Mouse (Mus musculus) right cerebral cortex, adult 2 months (tissue): ENCODE results near the gene Slc3a2.
A peak's percentile ranks its signal among the peaks of the same experiment; 100 is the strongest.
"Not testable (repeated sequence)": the region's sequence is repeated elsewhere in the genome, so short reads cannot be mapped to it uniquely, and the experiment has no call there.

ENCODE experiments used
- DNase-seq, 2 experiments: peaks; one replicate each; pipeline ENCODE4 v3.0.0; 2021 to 2022; ENCODE audit warnings: low spot score in 2 of 2

Slc3a2 gene

DNA sequence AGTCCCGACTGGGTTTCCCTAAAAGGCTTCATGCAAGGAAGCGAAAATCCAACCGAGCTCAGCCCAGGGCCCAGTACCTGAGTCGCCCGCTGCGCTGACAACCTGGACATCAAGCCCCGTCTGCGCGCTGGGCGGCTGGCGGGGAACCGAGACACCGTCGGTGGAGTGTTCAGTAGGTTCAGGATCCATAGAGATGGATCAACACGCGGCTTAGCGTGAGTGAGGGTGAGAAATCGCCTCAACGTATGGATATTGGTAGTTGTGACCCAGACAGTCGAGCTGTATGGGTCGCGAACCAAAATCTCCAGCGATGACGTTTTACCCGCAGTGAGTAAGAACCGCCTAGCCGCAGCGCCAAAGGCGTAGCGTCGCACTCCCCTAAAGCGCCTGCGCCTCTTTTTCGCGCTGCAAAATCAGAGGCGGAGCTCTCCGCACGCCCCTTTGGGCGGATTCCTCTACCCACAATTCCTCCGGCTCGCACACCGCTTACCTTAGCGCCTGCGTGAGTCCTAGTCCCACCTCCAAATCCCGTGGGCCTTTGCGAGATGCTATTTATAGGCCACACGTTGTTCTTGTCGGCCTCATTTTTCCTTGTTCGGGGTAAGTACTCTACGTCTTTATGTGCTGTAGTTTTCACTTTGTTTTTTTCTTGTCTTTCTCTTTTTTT is at the start of gene Slc3a2:
Slc3a2 (minus strand) TSS at position 463 of the 667 bp plus-strand sequence.
- DNase-seq = peak; percentile 96 to 97

- peak; percentile 80 to 85 for DNase-seq
Observed at GRCm38 (mm10) chr19:8770567-8771270, 47.5 kb upstream of the Slc3a2 start, which contains the start of gene Tmem223. TSS of gene Tmem223 (plus strand) at chr19:8770996.

- DNase-seq = no peak
Observed at GRCm38 (mm10) chr19:8765562-8765961, 42.4 kb upstream of the Slc3a2 start.

DNA sequence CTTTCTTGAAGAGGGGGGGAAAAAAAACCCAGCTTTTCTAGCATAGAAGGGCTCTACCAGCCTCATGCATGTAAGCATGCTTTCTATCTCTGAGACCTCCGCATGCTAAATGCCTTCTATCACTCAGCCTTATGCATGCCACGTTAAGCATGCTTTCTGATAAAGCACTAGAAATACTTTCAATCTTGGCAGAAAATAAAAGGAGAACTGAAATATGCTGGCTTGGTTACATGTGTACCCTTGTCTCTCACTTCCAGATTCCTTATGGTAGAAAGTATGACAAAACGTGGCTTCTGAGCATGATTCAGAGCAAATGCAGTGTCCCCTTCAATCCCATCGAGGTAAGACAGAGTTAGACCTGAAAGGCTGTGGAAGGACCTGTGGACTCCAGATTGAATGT is 40.1 kb upstream of the Slc3a2 start:
- no peak for DNase-seq

- no peak for DNase-seq
Observed at GRCm38 (mm10) chr19:8760757-8761156, 37.6 kb upstream of the Slc3a2 start.

GRCm38 (mm10) chr19:8758899-8759298 is 35.7 kb upstream of the Slc3a2 start:
- DNase-seq = no peak

DNA sequence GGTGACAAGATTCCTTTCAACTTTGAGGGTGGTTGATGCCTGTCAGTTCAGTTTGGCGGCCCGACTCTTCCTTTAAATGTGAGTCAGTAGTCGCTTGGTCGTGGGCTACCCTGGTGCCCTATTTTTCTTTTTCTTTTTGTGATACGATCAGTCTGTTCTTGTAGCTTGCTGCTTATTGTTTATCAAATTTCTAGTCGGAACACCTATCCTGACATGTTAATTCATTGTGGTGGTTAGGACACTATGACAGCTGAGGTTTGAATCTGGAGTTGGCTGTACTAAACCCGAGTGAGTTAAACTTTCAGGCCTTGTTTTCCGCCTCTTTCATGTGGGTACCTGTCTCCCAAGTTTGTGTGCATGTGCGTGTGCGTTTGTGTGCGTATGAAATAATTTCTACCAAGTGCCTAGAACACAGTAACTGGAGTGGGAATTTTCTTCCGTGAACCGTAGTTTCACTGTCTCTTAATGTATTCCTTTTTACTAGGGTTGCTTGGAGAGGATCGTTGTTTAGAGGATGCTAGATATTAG is 34.4 kb upstream of the Slc3a2 start:
- DNase-seq = no peak

DNA sequence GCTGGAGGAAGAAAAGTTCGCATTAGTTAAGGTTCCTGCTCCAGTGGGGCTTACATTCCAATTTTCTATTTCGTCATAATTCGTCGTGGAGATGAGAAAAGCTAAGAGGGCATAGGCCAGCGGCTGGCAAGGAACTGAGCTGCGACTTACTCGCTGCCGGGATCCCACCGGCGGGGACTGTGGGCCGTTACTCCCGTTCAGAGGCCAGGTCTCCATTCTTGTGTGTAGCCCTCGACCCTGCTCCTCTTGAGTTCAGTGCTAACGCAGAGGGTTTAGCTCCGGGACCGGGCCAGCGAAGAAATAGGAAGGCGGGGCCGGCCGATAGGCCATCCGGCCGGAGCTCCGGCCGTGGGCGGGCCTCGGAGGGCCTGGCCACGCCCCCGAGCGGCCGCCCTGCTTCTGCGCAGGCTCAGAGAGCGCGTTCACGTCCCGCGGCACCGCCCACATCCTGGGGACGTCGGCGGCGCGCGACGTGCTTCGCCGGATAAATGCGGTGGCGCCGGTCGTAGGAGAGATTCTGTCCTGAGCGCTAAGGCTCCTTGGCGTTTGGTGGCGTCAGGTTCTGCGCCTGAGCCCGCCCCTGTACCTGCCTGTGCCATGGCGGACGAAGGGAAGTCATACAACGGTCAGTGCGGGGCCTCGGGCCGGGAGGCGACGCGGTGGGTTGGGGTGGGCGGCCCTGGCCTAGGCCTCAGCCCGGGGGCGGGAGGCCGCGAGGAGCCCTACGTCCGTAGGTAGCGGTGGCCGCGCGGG is 33.6 kb upstream of the Slc3a2 start, which contains the start of gene Nxf1:
Nxf1 (plus strand) TSS at position 439 of the 753 bp plus-strand sequence.
- peak; percentile 89 to 94 for DNase-seq

DNA sequence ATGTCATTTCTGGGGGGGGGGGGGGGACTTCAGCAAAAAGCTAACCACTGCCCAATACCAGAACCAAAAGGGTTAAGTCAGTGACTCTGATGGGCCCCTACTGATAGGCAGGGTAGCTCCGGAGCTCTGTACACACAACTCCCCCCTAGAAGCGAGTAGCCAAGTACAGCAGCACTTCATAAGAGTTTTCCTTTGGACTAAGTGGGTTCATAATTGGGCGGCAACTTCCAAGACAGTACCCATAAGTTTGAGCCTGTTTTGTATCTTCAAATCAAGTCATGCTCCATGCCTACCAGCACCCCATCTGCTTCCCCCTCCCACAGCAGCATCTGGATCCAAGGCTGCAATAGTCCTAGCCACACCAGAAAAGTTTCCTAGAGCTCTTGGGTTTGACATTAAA is 32.5 kb upstream of the Slc3a2 start:
- no peak for DNase-seq

DNA sequence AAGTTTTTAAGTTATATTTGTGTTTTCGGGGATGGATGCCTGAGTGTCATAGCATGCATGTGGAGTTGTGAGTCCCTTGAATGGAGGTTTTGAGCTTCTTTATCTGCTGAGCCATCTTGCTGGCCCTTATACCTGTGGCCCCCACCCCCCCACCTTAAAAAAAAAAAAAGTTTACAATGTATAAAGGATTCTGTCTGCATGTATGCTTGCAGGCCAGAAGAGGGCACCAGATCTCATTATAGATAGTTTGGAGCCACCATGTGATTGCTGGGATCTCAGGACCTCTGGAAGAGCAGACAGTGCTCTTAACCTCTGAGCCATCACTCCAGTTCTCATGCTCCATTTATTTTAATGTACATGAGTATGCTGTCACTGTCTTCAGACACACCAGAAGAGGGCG is 24.2 kb upstream of the Slc3a2 start:
- DNase-seq = no peak

- no peak for DNase-seq
Observed at GRCm38 (mm10) chr19:8745382-8745781, 22.2 kb upstream of the Slc3a2 start.

DNA sequence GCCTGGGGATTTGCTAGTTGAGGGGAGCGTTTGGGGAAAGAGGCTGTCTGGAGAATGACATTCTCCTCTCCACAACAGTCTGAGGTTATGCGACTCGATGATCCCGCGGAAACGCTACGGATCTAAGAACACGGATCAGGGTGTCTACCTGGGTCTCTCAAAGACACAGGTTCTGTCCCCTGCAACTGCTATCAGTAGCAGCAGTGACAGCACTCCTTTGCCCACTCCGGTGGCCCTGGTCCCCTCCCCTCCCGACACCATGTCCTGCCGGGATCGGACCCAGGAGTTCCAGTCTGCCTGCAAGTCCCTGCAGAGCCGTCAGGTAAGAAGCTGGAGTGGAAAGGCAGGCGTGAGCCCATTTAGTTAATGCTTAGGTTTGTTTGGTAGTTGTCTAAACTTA is 19.0 kb upstream of the Slc3a2 start:
- no peak for DNase-seq

- DNase-seq = peak; percentile 95 to 97
Observed at GRCm38 (mm10) chr19:8741243-8741869, 18.2 kb upstream of the Slc3a2 start, which contains the start of gene Stx5a. TSS of gene Stx5a (plus strand) at chr19:8741413.

GRCm38 (mm10) chr19:8740603-8741002 is 17.4 kb upstream of the Slc3a2 start, which contains the start of gene 1700092M07Rik:
TSS of gene 1700092M07Rik (plus strand) at chr19:8740718.
- no peak for DNase-seq

DNA sequence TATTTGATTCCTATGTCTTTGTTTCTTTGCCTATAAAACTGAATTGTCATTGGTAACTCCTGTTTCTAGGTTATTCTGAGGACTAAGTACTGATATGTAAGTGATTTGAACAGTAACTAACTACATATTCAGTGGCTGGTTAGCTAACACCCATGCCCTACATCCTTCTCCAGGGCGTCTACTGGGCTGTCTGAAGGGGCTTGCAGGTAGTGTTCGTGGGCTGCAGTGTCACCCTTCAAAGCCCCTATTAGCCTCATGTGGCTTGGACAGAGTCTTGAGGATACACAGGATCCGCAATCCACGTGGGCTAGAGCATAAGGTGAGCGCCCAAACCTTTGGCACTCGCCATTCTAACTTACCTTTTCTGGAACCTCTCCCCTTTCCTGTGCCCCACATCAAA is 16.5 kb upstream of the Slc3a2 start:
- no peak for DNase-seq

DNA sequence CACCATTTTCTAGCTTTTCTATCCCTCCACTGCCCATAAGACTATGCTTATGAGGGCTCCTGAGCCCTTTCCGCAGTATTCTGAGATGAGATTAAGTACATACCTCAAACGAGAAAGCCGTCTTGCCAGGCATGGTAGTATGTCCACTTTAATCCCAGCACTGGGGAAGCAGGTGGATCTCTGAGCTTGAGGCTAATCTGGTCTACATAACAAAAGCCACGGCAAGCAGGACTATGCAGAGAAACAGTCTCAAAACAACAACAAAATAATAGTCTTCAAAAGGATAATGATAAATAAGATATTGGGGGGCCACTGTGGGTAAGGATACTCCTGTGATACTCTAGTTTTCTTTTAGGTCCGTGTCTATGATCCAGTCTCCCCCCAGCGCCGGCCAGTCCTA is 15.7 kb upstream of the Slc3a2 start:
- DNase-seq = no peak

DNA sequence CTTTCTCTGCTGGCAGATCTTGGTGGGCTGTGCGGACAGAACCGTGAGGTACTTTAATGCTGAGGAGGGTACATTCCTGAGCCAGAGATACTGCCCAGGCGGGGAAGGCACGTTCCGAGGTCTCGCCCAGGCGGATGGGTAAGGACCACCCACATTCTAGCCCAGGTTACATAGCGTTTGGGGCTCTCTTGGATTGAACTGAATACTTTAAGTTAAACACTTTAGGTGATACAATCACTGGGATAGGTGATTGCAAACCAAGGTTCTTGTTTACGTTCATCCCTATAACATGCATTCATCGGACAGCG is 12.9 kb upstream of the Slc3a2 start:
- DNase-seq = no peak

- peak; percentile 95 to 98 for DNase-seq
Observed at GRCm38 (mm10) chr19:8735389-8736159, 12.4 kb upstream of the Slc3a2 start, which contains the start of gene Wdr74. TSS of gene Wdr74 (plus strand) at chr19:8735827.

DNA sequence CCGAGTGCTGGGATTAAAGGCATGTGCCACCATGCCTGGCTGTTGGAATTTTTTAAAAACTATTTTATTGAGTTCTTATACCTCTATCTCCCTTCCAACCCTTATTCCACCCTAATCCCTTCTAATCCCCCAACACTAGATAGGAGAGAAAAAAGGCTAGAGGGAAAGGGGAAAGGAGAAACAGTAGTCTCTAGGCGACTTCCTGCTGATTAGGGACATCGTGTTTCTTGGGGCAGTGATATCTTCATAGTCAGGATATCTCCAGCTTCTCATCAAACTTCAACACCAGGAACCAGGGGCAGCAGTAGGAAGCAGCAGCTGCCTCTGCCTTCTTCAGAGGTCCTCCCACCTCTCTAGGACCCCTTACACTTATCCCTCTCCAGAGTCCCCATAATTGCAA is 11.2 kb upstream of the Slc3a2 start:
- no peak for DNase-seq

- DNase-seq = not testable (repeated sequence)
Observed at GRCm38 (mm10) chr19:8728335-8729099, 5.3 kb upstream of the Slc3a2 start.
